Mouse (Mus musculus) right cerebral cortex, postnatal 36 days (tissue): Measurements from ENCODE around the gene Zfp64.

Source experiments
- DNase-seq, 2 experiments: peaks; one replicate each; pipeline ENCODE4 v3.0.0; 2022; ENCODE audit warnings: low spot score in 2 of 2, mixed read lengths in 1 of 2

Gene Zfp64

DNA sequence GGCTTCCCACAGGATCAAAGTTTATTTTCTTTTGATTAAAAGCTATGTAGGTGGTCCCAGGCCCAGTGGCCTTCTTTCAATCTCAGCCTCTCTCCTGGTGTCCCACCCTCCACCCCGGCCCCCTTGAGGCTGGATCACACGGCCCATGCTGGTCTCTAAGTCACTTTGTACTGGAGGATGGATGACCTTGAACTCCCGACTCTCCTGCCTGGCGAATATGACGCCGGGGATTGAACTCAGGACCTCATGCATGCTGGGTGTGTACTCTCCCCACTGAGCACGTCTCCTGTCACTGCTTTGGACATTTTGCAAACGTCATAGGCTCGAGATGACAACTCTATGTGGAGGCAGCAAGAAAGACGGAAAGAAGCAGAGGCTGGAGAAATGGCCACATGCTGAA is 103.8 kb downstream of the Zfp64 start:
- no peak for DNase-seq

DNA sequence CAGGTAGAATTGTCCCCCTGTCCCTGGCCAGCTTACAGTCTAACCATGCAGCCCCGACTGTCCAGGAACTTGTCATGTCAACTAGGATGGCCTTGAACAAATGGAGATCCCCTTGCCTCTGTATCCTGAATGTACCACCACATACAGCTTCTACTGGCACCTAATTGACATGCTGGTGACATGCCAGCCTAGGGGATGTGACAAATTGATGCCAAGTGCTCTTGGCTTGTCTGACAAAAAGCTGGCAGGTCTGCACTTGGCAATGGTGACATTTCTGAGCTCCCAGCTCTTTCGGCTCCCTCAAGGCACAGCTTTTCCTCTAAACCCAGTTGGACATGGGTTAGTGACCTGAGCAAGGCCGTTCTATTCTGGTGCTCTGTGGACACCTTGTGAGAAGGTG is 106.8 kb downstream of the Zfp64 start:
- DNase-seq: no peak

- DNase-seq: no peak
Measured at GRCm38 (mm10) chr2:168846180-168846720, 109.1 kb downstream of the Zfp64 start.
